Comparison of ENCODE assay signal across 22 mouse cellular contexts in the genomic region with DNA sequence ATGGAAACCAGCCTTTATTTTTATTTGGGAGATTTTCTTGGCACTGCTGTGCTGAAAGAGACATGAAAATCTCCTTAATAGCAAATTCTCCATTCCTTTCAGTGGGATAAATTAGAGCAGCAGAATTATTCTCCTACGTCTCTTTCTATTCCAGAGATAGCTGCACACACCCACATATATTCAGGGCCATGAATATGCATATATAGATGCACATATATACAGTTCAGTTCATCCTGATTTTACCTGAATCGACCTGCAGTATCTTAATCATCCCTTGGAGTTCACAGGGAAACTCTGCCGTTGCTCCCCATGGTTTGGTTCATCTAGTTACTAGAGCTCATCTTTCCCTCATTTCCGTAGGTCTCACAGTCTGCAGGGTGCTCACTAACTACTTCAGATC. TPM values are rescaled to one million over a fixed set of nuclear protein-coding genes. Genes with fewer than 3 reads are reported as not detected.
"Had no signal": no experiment of that assay in that cellular context is flagged by ENCODE, and none has a peak within 500 bp of the region (broad histone marks: within the 10 kb centered on the region; RNA-seq: fewer than 3 reads in every experiment).

No protein-coding gene starts in this region.

- H3K4me3 ChIP-seq: liver, embryonic 15.5 days; lung, embryonic 15.5 days; megakaryocyte, embryonic 14.5 days; midbrain, embryonic 13.5 days; myocyte; neural tube, embryonic 13.5 days; neural tube, embryonic 15.5 days; stomach, embryonic 15.5 days had no signal

- H3K9me3 ChIP-seq: liver, embryonic 15.5 days; lung, embryonic 15.5 days; midbrain, embryonic 13.5 days; neural tube, embryonic 13.5 days; neural tube, embryonic 15.5 days; stomach, embryonic 15.5 days had no signal

- ATAC-seq: liver, postnatal 0 days; lung, postnatal 0 days; midbrain, embryonic 13.5 days; midbrain, embryonic 16.5 days had no signal

- H3K4me1 ChIP-seq: liver, embryonic 15.5 days; lung, embryonic 15.5 days; megakaryocyte, embryonic 14.5 days; midbrain, embryonic 13.5 days; neural tube, embryonic 13.5 days; stomach, embryonic 15.5 days had no signal

- H3K27ac ChIP-seq: liver, embryonic 15.5 days; lung, embryonic 15.5 days; macrophage; midbrain, embryonic 13.5 days; neural tube, embryonic 13.5 days; neural tube, embryonic 15.5 days; stomach, embryonic 15.5 days; stomach, postnatal 0 days had no signal

- H3K27me3 ChIP-seq: liver, embryonic 15.5 days; lung, embryonic 15.5 days; megakaryocyte, embryonic 14.5 days; midbrain, embryonic 13.5 days; neural tube, embryonic 13.5 days; neural tube, embryonic 15.5 days; stomach, embryonic 15.5 days had no signal

- H3K9ac ChIP-seq: liver, embryonic 15.5 days; liver, postnatal 0 days; lung, embryonic 15.5 days; midbrain, embryonic 13.5 days; neural tube, embryonic 13.5 days; neural tube, embryonic 15.5 days; stomach, embryonic 15.5 days had no signal

- DNase-seq: liver, postnatal 0 days; lung, adult 2 months; lung, postnatal 14 days; lung, postnatal 36 days; right cerebral cortex, postnatal 14 days; thymus, adult 18-20 months; thymus, postnatal 25 days; thymus, postnatal 4 days had no signal

- H3K4me2 ChIP-seq: liver, embryonic 15.5 days; lung, embryonic 15.5 days; midbrain, embryonic 11.5 days; midbrain, embryonic 13.5 days; neural tube, embryonic 13.5 days; neural tube, embryonic 15.5 days; stomach, embryonic 15.5 days had no signal

- H3K36me3 ChIP-seq: liver, embryonic 15.5 days; lung, embryonic 15.5 days had no signal

RNA-seq across cellular contexts. Expression of gene Sod3, which starts 30.2 kb away (rescaled TPM):
- total RNA-seq: megakaryocyte progenitor cell, adult 5-6 weeks had no signal
